Mouse (Mus musculus): ENCODE data around the gene Mfng.

DNA sequence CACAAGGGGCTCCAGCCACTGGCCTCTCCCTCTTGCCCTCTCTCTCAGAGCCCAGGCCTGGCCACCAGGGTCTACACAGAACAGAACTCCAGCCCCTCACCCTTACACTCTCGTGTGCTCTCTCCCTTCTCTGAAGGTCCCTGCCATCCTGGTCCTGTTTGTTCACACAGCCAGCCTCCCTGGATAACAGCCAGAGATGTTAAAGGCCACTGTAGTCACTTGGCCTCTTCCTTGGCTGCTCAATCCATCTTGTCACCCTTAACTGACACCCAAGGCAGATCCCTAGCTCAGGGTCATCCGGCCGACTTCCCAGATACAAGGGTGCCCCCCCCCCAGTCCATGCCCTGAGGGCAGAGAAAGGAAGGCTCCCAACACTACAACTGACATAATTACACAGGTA is 18.0 kb downstream of the Mfng start:
- TF ChIP-seq CTCF (IDR thresholded peaks at IDR 0.05; ENCODE audit: borderline replicate concordance, control insufficient read depth, extremely low read depth, insufficient read depth, low read length, poor library complexity) (no peak), POLR2A (IDR thresholded peaks at IDR 0.05; ENCODE audit: control insufficient read depth, extremely low read depth, insufficient read depth, low read length, poor library complexity) (no peak)
